Mouse (Mus musculus) neural tube, embryonic 12.5 days (tissue): ENCODE measurements around the gene U2surp. TPM values are rescaled to one million over a fixed set of nuclear protein-coding genes. Genes with fewer than 3 reads are reported as not detected.
A peak's percentile ranks its signal among the peaks of the same experiment; 100 is the strongest.

ENCODE experiments used
- ATAC-seq: fragments of 200-750 bp; cut with Nextera tagmentation; 2 replicates; pipeline ENCODE4 v1.8.0; 2017; ENCODE audit warnings: low read depth, mild to moderate bottlenecking, moderate TSS enrichment, moderate library complexity; ENCODE audit not compliant: low FRiP score
- H3K27ac ChIP-seq: fragments of 300-500 bp; sonication (generic); 2 replicates; pipeline ENCODE4 v1.5.1; 2016
- H3K27me3 ChIP-seq: fragments of 300-500 bp; sonication (generic); replicated peaks from 2 replicates; pipeline ENCODE4 v1.6.1; 2016; ENCODE audit warnings: mild to moderate bottlenecking
- H3K36me3 ChIP-seq: fragments of 300-500 bp; sonication (generic); 2 replicates; pipeline ENCODE4 v1.6.1; 2016; ENCODE audit warnings: mild to moderate bottlenecking
- H3K4me1 ChIP-seq: fragments of 300-500 bp; sonication (generic); 2 replicates; pipeline ENCODE4 v1.6.1; 2016
- H3K4me2 ChIP-seq: fragments of 300-500 bp; sonication (generic); replicated peaks from 2 replicates; pipeline ENCODE4 v1.6.1; 2016; ENCODE audit warnings: mild to moderate bottlenecking
- H3K4me3 ChIP-seq: fragments of 300-500 bp; sonication (generic); 2 replicates; pipeline ENCODE4 v1.5.1; 2016
- H3K9ac ChIP-seq: fragments of 300-500 bp; sonication (generic); 2 replicates; pipeline ENCODE4 v1.6.1; 2016; ENCODE audit warnings: mild to moderate bottlenecking
- H3K9me3 ChIP-seq: fragments of 300-500 bp; sonication (generic); 2 replicates; pipeline ENCODE4 v1.6.1; 2016; ENCODE audit warnings: mild to moderate bottlenecking
- WGBS: fragments of 180-500 bp; shearing (Covaris S2); methylation state at CpG from one replicate; pipeline ENCODE4 v1.1.7; 2016; 5-methylcytosine and 5-hydroxymethylcytosine counted together
- polyA plus RNA-seq: library from polyadenylated mRNA; unstranded; fragments of >200 nt; fragmentation: Nextera tagmentation; extraction: Ambion mirVana; gene quantifications from 2 replicates; pipeline ENCODE4 v1.2.1, GENCODE M21; 2016

U2surp gene
- polyA plus RNA-seq, 1 experiment from 2014 or later: 140 TPM

GRCm38 (mm10) chr9:95436294-95436613 lies 75.5 kb downstream of the U2surp start:
- 86% methylated on average over 4 of the region's 4 CpGs for WGBS
- Histone ChIP-seq H3K4me3 (no peak overlapping the region), H3K9me3 (no peaks in the 10 kb centered on the region), H3K9ac (no peak overlapping the region), H3K27ac (no peak overlapping the region), H3K36me3 (no peaks in the 10 kb centered on the region), H3K4me2 (no peak overlapping the region), H3K27me3 (no peaks in the 10 kb centered on the region), H3K4me1 (no peaks in the 10 kb centered on the region)
- ATAC-seq: no peak

- Histone ChIP-seq H3K27ac (no peak overlapping the region), H3K4me3 (no peak overlapping the region), H3K9ac (no peak overlapping the region), H3K9me3 (no peaks in the 10 kb centered on the region), H3K4me1 (no peaks in the 10 kb centered on the region), H3K4me2 (no peak overlapping the region), H3K36me3 (no peaks in the 10 kb centered on the region), H3K27me3 (no peaks in the 10 kb centered on the region)
- WGBS: 78% methylated on average over 20 of the region's 20 CpGs
- ATAC-seq: no peak
Measured at GRCm38 (mm10) chr9:95435506-95436293, 76.1 kb downstream of the U2surp start.

- WGBS: 78% methylated on average over 4 of the region's 4 CpGs
- no peaks in the 10 kb centered on the region for H3K36me3 ChIP-seq
- no peaks in the 10 kb centered on the region for H3K27me3 ChIP-seq
- no peak for ATAC-seq
- H3K4me1 ChIP-seq: no peaks in the 10 kb centered on the region
- no peak overlapping the region for H3K27ac ChIP-seq
- no peaks in the 10 kb centered on the region for H3K9me3 ChIP-seq
- H3K4me3 ChIP-seq: no peak overlapping the region
- H3K9ac ChIP-seq: no peak overlapping the region
- no peak overlapping the region for H3K4me2 ChIP-seq
Measured at GRCm38 (mm10) chr9:95428277-95428676, 83.5 kb downstream of the U2surp start.

GRCm38 (mm10) chr9:95413911-95414310 lies 97.9 kb downstream of the U2surp start:
- Histone ChIP-seq H3K36me3 (no peaks in the 10 kb centered on the region), H3K4me2 (no peak overlapping the region), H3K9ac (no peak overlapping the region), H3K27me3 (no peaks in the 10 kb centered on the region), H3K9me3 (no peaks in the 10 kb centered on the region), H3K27ac (no peak overlapping the region), H3K4me1 (no peaks in the 10 kb centered on the region), H3K4me3 (no peak overlapping the region)
- no peak for ATAC-seq

GRCm38 (mm10) chr9:95412047-95412446 lies 99.7 kb downstream of the U2surp start:
- peaks cover 7% of the 10 kb centered on the region; the same call in 1 of the 2 replicates for H3K4me1 ChIP-seq
- no peak for ATAC-seq
- no peak overlapping the region for H3K4me2 ChIP-seq
- H3K4me3 ChIP-seq: no peak overlapping the region
- no peaks in the 10 kb centered on the region for H3K9me3 ChIP-seq
- H3K36me3 ChIP-seq: no peaks in the 10 kb centered on the region
- H3K27me3 ChIP-seq: no peaks in the 10 kb centered on the region
- 84% methylated on average over 4 of the region's 4 CpGs for WGBS
- no peak overlapping the region for H3K9ac ChIP-seq
- no peak overlapping the region for H3K27ac ChIP-seq

- 0 out of 2 replicates have a peak, but pooled peaks cover 6% of the 10 kb centered on the region for H3K27me3 ChIP-seq
- peaks cover 17% of the 10 kb centered on the region for H3K4me1 ChIP-seq
- no peaks in the 10 kb centered on the region for H3K36me3 ChIP-seq
- peak overlapping the region; percentile 81 for H3K9ac ChIP-seq
- under 1% methylated on average over 24 of the region's 24 CpGs for WGBS
- H3K9me3 ChIP-seq: no peaks in the 10 kb centered on the region
- H3K4me2 ChIP-seq: peak overlapping the region; percentile 98
- H3K4me3 ChIP-seq: peak overlapping the region; percentile 76
- 0 out of 2 replicates have a peak overlapping the region, but pooled peaks have one; percentile 17 for H3K27ac ChIP-seq
- peak; percentile 22 for ATAC-seq
Measured at GRCm38 (mm10) chr9:95407586-95408220, 104.1 kb downstream of the U2surp start.

Other genes starting within 250 kb of the U2surp start
- 6.5 and 8.2 TPM in 2 replicates for gene Chst2, start 105.3 kb downstream of the U2surp start, polyA plus RNA-seq
- gene Paqr9, start 47.7 kb upstream of the U2surp start, polyA plus RNA-seq: 2.0 TPM in 2 replicates
- gene Pcolce2, start 125.6 kb upstream of the U2surp start, polyA plus RNA-seq: 2.5 and 2.8 TPM in 2 replicates
- 4.3 and 4.7 TPM in 2 replicates for gene Trpc1, start 238.4 kb upstream of the U2surp start, polyA plus RNA-seq